Mouse (Mus musculus) right cerebral cortex, postnatal 25 days (tissue): Measurements from ENCODE around the gene Ubl3.

Source experiments
- DNase-seq: peaks from one replicate; pipeline ENCODE4 v3.0.0; 2022

Ubl3 gene

GRCm38 (mm10) chr5:148552187-148553071 lies at the start of gene Ubl3:
TSS of gene Ubl3 (minus strand) at chr5:148552789.
- DNase-seq: peak; percentile 90

DNA sequence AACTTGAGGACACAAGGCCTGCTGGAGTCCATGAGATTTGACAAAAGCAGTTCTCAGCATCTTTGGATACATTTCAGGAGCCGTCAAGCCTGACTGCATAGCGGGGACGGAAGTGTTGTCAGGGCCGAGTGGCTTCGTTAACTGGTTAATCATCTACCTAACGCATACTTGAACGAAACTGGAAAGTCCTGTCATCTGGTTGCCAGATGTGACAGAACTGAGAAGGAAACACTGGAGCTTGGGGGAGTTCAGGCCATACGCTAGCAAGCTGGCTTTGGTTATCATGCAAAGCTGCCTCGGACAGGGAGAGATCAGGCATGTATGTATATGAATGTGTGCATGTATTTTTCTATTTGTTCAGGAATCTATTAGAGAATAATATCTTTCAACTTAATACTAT lies 45.8 kb upstream of the Ubl3 start:
- no peak for DNase-seq

- DNase-seq: no peak
These were observed 43.6 kb upstream of the Ubl3 start for GRCm38 (mm10) chr5:148596086-148596753.

DNA sequence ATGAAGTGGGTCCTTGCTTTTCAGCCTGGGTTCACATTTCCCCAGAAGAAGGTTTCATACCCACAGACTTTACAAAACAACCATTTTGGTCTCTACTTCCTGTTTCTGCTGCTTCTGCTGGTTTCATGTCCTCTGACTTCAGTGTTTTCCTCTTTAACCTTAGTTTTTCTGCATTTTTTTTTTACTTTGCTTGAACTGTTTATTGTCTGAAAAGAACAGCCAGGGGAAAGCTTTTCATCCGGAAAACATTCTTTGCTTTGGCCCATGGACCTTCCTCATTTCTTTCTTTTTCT lies 42.8 kb upstream of the Ubl3 start:
- DNase-seq: no peak

- DNase-seq: no peak
These were observed 42.3 kb upstream of the Ubl3 start for GRCm38 (mm10) chr5:148594693-148595458.

DNA sequence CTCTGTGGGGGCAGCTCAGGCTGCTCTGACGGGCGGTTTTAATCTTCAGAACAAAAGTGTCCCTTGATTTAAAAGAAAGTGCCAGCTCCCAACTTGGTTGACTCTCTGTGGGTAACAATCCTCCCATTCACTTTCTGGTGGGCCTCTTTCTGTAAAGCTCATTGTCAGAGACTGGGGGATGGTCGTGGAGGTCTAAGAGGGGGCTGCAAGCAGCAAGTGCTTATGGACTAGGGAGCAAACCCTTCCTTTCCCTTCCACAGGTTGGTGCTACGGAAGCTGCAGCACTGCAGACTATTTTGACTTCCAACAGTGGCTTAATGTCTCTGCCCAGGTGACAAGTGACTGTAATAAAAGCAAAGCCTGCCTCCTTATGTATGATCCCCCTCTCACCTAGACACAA lies 41.0 kb upstream of the Ubl3 start:
- DNase-seq: no peak

DNA sequence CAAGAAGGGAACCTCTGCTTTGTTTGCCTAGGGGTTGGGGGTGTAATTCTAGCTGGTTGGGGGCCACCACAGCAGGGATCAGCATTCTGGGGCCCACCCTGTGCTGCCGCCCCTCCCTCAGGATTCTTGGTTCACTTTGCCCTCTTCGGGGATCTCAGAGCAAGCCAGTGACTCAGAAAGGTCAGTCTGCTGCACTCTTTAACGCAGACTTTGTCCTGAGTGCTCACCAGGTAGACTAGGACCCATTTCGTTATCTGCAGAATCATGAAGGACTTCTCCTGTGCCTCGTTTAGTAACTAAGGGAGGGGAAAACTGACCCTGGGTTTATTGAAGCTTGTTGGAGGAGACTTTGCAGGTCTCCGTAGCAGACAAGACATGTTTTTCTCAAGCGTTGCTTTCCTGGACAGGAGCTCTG lies 38.9 kb upstream of the Ubl3 start:
- no peak for DNase-seq

DNA sequence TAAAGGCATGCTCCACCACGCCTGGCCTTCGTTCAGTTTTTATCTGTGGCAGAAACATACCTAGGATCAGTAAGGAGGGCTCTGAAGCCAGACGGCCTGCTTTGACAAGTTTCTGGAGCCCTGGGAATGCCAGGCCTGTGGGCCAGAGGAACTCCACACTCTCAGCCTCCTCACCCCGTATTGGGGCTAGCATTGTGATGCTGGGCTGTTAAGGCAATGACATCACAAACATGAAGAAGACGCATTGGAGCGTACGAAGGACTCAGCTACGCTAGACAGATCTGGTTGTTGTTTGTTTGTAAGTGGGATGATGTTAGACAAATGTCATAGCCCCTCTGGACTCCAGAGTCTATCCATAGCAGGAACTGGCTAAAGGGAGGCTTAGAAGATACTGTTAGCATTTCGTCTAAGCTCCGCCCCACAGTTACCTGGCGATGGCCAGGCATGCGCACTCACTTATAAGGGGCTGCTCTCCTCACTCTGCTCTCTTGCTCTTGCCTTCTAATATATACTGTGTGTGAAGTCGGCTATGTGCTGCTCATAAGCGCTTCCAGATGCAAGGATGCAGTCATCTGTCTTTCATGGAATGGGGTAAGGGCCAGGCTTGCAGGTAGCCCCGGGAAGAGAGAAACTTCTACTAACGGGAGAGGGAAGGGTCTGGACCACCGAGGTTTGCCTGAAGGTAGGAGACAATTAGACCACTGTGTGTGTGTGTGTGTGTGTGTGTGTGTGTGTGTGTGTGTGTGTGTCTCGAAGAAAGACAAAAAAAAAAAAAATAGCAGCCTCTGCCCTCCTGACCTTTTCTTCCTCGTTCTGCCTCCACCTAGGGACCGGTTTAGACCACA lies 38.2 kb upstream of the Ubl3 start:
- no peak for DNase-seq

- no peak for DNase-seq
These were observed 36.4 kb upstream of the Ubl3 start for GRCm38 (mm10) chr5:148588987-148589386.

DNA sequence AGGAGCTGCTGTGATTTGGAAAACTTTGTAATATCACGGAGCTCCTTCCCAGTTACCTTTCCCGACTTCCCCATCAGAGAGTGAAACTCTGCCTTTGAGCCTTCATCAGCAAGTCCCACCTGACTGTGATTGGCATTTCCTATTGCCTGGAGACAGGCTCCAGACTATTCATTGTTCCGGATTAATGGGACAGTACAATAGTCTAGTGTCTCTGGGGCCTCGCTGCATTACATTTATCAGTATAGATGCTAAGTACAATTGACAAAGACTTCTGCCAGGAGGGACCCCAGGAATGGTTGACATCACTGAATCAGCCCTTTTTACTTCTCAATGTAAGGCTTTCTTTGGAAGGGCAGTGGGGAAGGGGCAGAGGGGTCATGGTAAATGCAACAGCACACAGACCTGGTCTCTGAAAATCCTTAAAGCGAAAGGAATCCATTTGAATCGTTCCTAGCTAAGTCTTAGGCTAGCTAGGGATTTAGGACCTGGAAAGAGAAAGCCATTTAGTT lies 35.6 kb upstream of the Ubl3 start:
- DNase-seq: no peak

GRCm38 (mm10) chr5:148580388-148580985 lies 27.9 kb upstream of the Ubl3 start:
- no peak for DNase-seq

GRCm38 (mm10) chr5:148579156-148579555 lies 26.6 kb upstream of the Ubl3 start:
- no peak for DNase-seq

GRCm38 (mm10) chr5:148578353-148578752 lies 25.8 kb upstream of the Ubl3 start:
- DNase-seq: no peak

GRCm38 (mm10) chr5:148577278-148577677 lies 24.7 kb upstream of the Ubl3 start:
- no peak for DNase-seq

GRCm38 (mm10) chr5:148575163-148575562 lies 22.6 kb upstream of the Ubl3 start:
- no peak for DNase-seq

- no peak for DNase-seq
These were observed 20.1 kb upstream of the Ubl3 start for GRCm38 (mm10) chr5:148572676-148573075.

- no peak for DNase-seq
These were observed 18.1 kb upstream of the Ubl3 start for GRCm38 (mm10) chr5:148570571-148571304.

DNA sequence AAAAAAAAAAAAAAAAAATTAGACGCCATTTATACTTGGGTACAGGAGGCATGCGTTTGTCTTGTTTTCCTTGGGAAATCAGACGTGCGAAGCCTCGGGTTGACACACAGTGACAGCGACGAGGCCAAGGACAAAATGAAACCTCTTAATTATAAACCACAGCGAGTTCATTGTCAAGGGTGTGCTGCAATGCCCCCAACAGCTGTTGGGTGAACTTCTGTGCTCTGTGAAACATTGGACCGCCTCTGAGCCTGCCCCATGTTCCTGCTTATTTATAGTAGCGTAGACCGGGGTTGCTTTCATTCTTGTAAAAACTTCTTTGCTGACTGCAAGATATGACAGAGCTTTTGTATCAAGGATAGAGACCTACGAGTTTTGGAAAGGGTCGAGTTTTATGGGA lies 16.9 kb upstream of the Ubl3 start:
- no peak for DNase-seq

DNA sequence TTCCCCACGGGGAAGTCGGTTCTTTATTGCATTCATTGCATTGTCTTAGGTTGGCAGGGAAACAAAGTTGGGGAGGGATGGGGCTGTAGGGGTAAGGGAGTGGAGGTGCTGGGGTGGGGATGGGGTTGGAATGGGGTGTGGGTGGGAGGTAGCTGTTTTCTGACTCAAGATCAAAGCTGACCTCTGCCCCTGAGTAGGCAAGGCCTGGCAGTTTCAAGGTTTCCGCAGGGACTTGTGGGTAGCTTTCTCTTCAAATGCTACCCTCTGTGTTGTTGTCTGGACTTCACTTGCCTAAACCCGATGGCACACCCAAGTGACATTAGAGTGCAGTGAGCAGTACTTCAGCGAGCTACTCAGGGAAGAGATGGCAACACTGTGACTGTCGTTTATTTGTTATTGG lies 13.0 kb upstream of the Ubl3 start:
- no peak for DNase-seq

DNA sequence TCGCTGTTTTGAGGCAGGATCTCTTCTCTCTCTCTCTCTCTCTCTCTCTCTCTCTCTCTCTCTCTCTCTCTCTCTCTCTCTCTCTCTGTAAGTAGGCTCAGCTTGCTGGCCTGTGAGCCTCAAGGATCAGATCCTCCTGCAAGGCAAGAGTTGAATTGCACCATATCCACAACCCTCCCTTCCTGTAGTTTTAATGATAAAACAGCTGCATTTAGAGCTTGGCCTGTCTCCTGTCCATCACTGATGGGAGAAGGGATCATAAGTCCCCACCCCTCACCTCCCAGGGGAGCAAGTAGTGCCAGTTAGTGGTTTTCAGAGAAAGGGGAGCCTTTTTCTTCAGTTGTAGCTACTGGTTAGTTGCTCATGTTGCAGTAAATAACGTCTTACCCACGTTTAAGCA lies 11.5 kb upstream of the Ubl3 start:
- DNase-seq: no peak

GRCm38 (mm10) chr5:148563281-148563680 lies 10.7 kb upstream of the Ubl3 start:
- no peak for DNase-seq
